Mouse (Mus musculus): Measurements from ENCODE around the gene Zbtb37. TPM values are rescaled to one million over a fixed set of nuclear protein-coding genes. Genes with fewer than 3 reads are reported as not detected.

Gene Zbtb37
- polyA plus RNA-seq, 1 experiment, result 15.5 TPM

DNA sequence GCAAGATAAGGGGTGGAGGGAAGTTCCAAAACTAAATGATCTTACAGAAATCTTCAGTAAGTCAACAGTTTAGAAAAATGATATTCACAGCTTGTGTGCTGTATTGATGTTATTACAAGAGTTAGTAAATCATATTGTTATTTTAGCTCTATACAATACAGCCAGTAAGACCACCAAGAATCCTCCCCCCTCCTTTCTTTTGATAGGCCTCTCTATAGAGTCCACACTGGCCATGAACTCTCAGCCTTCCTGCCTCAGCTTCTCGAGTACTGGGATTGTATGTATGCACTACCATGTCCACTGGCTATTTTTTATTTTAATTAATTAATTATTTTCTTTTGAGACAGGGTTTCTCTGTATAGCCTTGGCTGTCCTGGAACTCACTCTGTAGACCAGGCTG lies 28.7 kb upstream of the Zbtb37 start:
- peaks cover 12% of the 10 kb centered on the region for H3K36me3 ChIP-seq (ENCODE audit: control insufficient read depth, insufficient read depth, low read length, poor library complexity, severe bottlenecking)

DNA sequence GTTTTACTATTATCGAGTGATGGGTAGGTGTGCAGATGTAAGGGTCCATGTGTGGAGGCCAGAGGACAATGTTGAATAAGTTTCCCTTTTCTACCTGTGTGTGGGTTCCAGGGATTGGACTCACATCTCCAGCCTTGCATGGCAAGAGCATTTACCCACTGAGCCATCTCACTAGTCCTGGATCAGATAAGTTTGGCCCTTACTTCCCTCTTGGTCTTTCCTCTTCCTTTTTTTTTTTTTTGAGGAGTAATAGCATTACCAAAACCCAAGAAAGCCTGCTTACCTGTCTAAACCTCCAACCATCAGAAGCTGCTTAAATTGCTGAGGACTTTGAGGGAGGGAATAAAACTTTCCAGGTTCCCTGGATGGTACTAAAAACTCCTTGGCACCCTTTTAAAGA lies 22.5 kb upstream of the Zbtb37 start:
- Histone ChIP-seq H3K9ac (ENCODE audit: low read depth, poor library complexity, severe bottlenecking) (no peak overlapping the region), H3K36me3 (ENCODE audit: control insufficient read depth, insufficient read depth, low read length, poor library complexity, severe bottlenecking) (peaks cover 12% of the 10 kb centered on the region), H3K9me3 (replicated peaks; ENCODE audit: control insufficient read depth, insufficient read depth, low read length, poor library complexity, severe bottlenecking) (no peaks in the 10 kb centered on the region), H3K27me3 (ENCODE audit: control insufficient read depth, insufficient read depth, low read length, poor library complexity, severe bottlenecking) (no peaks in the 10 kb centered on the region), H3K27ac (ENCODE audit: insufficient read depth, low read length) (no peak overlapping the region), H3K4me1 (ENCODE audit: control insufficient read depth, insufficient read depth, low read length) (no peaks in the 10 kb centered on the region), H3K4me3 (ENCODE audit: low read depth, low read length) (no peak overlapping the region)
- TF ChIP-seq POLR2A (IDR thresholded peaks at IDR 0.05; ENCODE audit: insufficient read depth, low read length), result no peak
- TF ChIP-seq CTCF (IDR thresholded peaks at IDR 0.05; ENCODE audit: low read depth, low read length), result no peak
- no peak for TF ChIP-seq EP300 (IDR thresholded peaks at IDR 0.05; ENCODE audit: insufficient read depth, low read depth, low read length)

More for the DNA sequence above, 28.7 kb upstream of the Zbtb37 start:
- Histone ChIP-seq H3K4me3 (ENCODE audit: low read depth, low read length) (no peak overlapping the region), H3K27ac (ENCODE audit: insufficient read depth, low read length) (no peak overlapping the region), H3K9ac (ENCODE audit: low read depth, poor library complexity, severe bottlenecking) (no peak overlapping the region), H3K4me1 (ENCODE audit: control insufficient read depth, insufficient read depth, low read length) (no peaks in the 10 kb centered on the region), H3K27me3 (ENCODE audit: control insufficient read depth, insufficient read depth, low read length, poor library complexity, severe bottlenecking) (no peaks in the 10 kb centered on the region; the same call in 1 of the 2 replicates), H3K9me3 (replicated peaks; ENCODE audit: control insufficient read depth, insufficient read depth, low read length, poor library complexity, severe bottlenecking) (no peaks in the 10 kb centered on the region)
- TF ChIP-seq EP300 (IDR thresholded peaks at IDR 0.05; ENCODE audit: insufficient read depth, low read depth, low read length) (no peak), CTCF (IDR thresholded peaks at IDR 0.05; ENCODE audit: low read depth, low read length) (no peak), POLR2A (IDR thresholded peaks at IDR 0.05; ENCODE audit: insufficient read depth, low read length) (no peak)

DNA sequence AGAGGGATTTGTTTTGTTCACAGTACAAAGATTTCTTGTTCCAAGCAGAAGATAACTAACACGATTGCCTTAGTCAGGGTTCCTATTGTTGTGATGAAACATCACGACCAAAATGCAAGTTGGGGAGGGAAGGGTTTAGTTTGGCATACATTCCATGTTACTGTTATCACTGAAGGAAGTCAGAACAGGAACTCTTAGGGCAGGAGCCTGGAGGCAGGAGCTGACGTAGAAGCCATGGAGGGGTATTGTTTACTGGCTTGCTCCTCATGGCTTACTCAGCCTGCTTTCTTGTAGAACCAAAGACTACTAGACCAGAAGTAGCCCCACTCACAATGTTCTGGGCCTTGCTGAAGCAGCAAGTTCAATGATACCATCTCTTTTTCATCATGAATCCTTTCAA lies 12.3 kb upstream of the Zbtb37 start:
- Histone ChIP-seq H3K27me3 (ENCODE audit: control insufficient read depth, insufficient read depth, low read length, poor library complexity, severe bottlenecking) (no peaks in the 10 kb centered on the region), H3K9me3 (replicated peaks; ENCODE audit: control insufficient read depth, insufficient read depth, low read length, poor library complexity, severe bottlenecking) (no peaks in the 10 kb centered on the region), H3K9ac (ENCODE audit: low read depth, poor library complexity, severe bottlenecking) (no peak overlapping the region), H3K27ac (ENCODE audit: insufficient read depth, low read length) (no peak overlapping the region), H3K4me3 (ENCODE audit: low read depth, low read length) (no peak overlapping the region), H3K36me3 (ENCODE audit: control insufficient read depth, insufficient read depth, low read length, poor library complexity, severe bottlenecking) (peaks cover 25% of the 10 kb centered on the region), H3K4me1 (ENCODE audit: control insufficient read depth, insufficient read depth, low read length) (no peaks in the 10 kb centered on the region)
- TF ChIP-seq EP300 (IDR thresholded peaks at IDR 0.05; ENCODE audit: insufficient read depth, low read depth, low read length) (no peak), CTCF (IDR thresholded peaks at IDR 0.05; ENCODE audit: low read depth, low read length) (no peak)

DNA sequence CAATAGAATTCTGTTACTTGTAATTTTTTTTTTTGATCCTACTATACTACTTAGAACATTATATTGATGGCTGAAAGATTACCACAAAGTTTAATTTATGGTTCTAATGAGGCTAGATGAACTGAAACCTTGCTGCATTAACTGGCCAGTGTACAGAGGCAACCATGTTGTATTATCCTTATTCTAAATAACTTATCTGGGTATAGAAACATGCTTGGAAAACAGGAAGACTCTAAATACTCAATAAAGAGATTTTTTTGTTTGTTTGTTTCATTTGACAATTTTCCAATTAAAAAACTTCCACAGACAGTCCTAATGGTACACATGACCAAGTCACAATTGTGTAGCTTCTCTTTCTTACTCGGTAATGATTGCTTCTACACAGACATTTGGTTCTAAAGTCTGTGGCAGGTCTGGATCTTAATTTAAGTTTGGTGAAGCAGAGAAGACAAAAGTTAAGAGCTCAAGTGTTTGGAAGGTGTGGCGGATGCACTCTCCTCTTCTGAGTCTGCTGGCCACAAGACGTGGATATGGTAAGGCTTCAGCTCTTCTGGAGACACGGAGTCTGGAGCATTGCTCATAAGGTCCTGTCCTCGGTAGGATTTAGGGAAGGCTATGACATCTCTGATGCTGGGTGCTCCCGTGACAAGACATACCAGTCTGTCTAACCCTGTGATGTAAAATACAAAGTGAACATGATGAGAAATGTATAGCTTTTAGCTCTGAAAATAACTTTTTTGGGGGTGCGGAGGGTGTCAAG lies 6.8 kb upstream of the Zbtb37 start:
- no peak overlapping the region for H3K27ac ChIP-seq (ENCODE audit: insufficient read depth, low read length)
- no peaks in the 10 kb centered on the region for H3K9me3 ChIP-seq (replicated peaks; ENCODE audit: control insufficient read depth, insufficient read depth, low read length, poor library complexity, severe bottlenecking)
- H3K4me1 ChIP-seq (ENCODE audit: control insufficient read depth, insufficient read depth, low read length), result no peaks in the 10 kb centered on the region
- no peak overlapping the region for H3K4me3 ChIP-seq (ENCODE audit: low read depth, low read length)
- H3K36me3 ChIP-seq (ENCODE audit: control insufficient read depth, insufficient read depth, low read length, poor library complexity, severe bottlenecking), result peaks cover 45% of the 10 kb centered on the region
- TF ChIP-seq EP300 (IDR thresholded peaks at IDR 0.05; ENCODE audit: insufficient read depth, low read depth, low read length), result no peak
- TF ChIP-seq POLR2A (IDR thresholded peaks at IDR 0.05; ENCODE audit: insufficient read depth, low read length), result no peak
- TF ChIP-seq CTCF (IDR thresholded peaks at IDR 0.05; ENCODE audit: low read depth, low read length), result no peak
- H3K9ac ChIP-seq (ENCODE audit: low read depth, poor library complexity, severe bottlenecking), result no peak overlapping the region
- no peaks in the 10 kb centered on the region for H3K27me3 ChIP-seq (ENCODE audit: control insufficient read depth, insufficient read depth, low read length, poor library complexity, severe bottlenecking)

DNA sequence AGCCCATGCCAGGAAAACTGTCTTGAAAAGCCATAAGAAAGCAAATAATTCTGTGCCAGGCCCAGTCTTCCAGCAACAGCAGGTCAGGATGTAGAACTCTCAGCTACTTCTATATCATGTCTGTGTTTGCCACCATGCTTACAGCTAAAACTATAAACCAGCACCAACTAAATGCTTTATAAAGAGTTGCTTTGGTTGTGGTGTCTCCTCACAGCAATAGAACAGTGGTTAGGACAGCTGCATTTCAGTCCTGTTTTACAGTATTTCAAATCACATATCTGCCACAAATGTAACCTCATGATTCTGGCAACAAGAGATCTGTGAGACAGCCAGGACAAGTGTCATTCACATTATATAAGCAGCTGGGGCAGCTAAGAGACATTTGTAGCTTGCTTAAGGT lies 6.2 kb upstream of the Zbtb37 start:
- Histone ChIP-seq H3K4me1 (ENCODE audit: control insufficient read depth, insufficient read depth, low read length) (no peaks in the 10 kb centered on the region), H3K27me3 (ENCODE audit: control insufficient read depth, insufficient read depth, low read length, poor library complexity, severe bottlenecking) (no peaks in the 10 kb centered on the region), H3K27ac (ENCODE audit: insufficient read depth, low read length) (peak overlapping the region; percentile 88), H3K36me3 (ENCODE audit: control insufficient read depth, insufficient read depth, low read length, poor library complexity, severe bottlenecking) (peaks cover 49% of the 10 kb centered on the region), H3K4me3 (ENCODE audit: low read depth, low read length) (no peak overlapping the region), H3K9me3 (replicated peaks; ENCODE audit: control insufficient read depth, insufficient read depth, low read length, poor library complexity, severe bottlenecking) (0 out of 2 replicates have a peak, but pooled peaks cover 2% of the 10 kb centered on the region), H3K9ac (ENCODE audit: low read depth, poor library complexity, severe bottlenecking) (no peak overlapping the region)
- TF ChIP-seq POLR2A (IDR thresholded peaks at IDR 0.05; ENCODE audit: insufficient read depth, low read length), result no peak
- no peak for TF ChIP-seq CTCF (IDR thresholded peaks at IDR 0.05; ENCODE audit: low read depth, low read length)
- TF ChIP-seq EP300 (IDR thresholded peaks at IDR 0.05; ENCODE audit: insufficient read depth, low read depth, low read length), result no peak

DNA sequence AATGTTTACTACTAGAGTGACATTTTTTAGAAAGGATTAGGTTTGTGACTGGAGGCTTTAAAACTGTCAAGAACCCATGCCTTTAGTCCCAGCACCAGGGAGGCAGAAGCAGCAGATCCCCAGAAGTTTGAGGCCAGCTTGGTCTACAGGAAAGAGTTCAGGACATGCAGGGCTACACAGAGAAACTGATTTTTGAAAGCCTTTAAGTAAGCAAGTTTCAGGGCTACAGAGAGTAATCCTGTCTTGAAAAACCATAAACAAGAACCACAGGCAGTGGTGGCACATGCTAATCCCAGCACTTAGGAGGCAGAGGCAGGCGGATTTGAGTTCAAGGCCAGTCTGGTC lies 5.7 kb upstream of the Zbtb37 start:
- peaks cover 53% of the 10 kb centered on the region for H3K36me3 ChIP-seq (ENCODE audit: control insufficient read depth, insufficient read depth, low read length, poor library complexity, severe bottlenecking)
- H3K27me3 ChIP-seq (ENCODE audit: control insufficient read depth, insufficient read depth, low read length, poor library complexity, severe bottlenecking), result no peaks in the 10 kb centered on the region
- no peaks in the 10 kb centered on the region for H3K4me1 ChIP-seq (ENCODE audit: control insufficient read depth, insufficient read depth, low read length)
- H3K27ac ChIP-seq (ENCODE audit: insufficient read depth, low read length), result peak overlapping the region; percentile 88
- no peak overlapping the region for H3K4me3 ChIP-seq (ENCODE audit: low read depth, low read length)
- no peak for TF ChIP-seq POLR2A (IDR thresholded peaks at IDR 0.05; ENCODE audit: insufficient read depth, low read length)
- TF ChIP-seq EP300 (IDR thresholded peaks at IDR 0.05; ENCODE audit: insufficient read depth, low read depth, low read length), result no peak
- TF ChIP-seq CTCF (IDR thresholded peaks at IDR 0.05; ENCODE audit: low read depth, low read length), result no peak
- no peak overlapping the region for H3K9ac ChIP-seq (ENCODE audit: low read depth, poor library complexity, severe bottlenecking)
- peaks cover 2% of the 10 kb centered on the region; the same call in 1 of the 2 replicates for H3K9me3 ChIP-seq (replicated peaks; ENCODE audit: control insufficient read depth, insufficient read depth, low read length, poor library complexity, severe bottlenecking)
